Mouse (Mus musculus): ENCODE results near the gene Rhno1. TPM values are rescaled to one million over a fixed set of nuclear protein-coding genes. Genes with fewer than 3 reads are reported as not detected.

The Rhno1 gene
- polyA plus RNA-seq, 1 experiment from 2014 or later, result 71.8 TPM

DNA sequence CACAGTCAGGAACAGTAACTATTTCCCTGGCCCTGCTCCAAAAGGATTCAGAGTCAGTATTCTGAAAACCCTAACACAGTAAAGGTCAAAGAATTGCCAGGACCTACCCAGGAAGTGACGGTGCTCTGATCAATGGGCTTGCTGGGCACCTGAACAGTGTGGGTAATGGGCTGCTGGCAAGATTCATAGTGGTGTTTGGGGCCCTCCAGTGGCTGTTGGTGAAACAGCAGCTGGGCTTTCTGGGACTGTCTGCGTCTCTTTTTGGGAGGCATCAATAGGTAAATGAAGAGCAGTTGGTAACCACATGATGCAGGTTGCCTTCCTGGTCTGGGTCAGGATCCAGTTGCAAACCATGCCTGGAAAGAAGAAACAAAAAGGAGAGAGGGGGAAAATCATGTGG is 3.7 kb downstream of the Rhno1 start:
- ATAC-seq (ENCODE audit: extremely low read depth, insufficient number of reproducible peaks, low FRiP score, low TSS enrichment), result no peak
- no peak overlapping the region for H3K4me2 ChIP-seq
- H3K9ac ChIP-seq, result no peak overlapping the region
- WGBS, result 31% methylated on average over 2 of the region's 2 CpGs
- H3K9me3 ChIP-seq, result no peaks in the 10 kb centered on the region
- no peaks in the 10 kb centered on the region for H3K27me3 ChIP-seq (replicated peaks)
- peaks cover 35% of the 10 kb centered on the region for H3K36me3 ChIP-seq
- H3K4me3 ChIP-seq, result no peak overlapping the region
- H3K27ac ChIP-seq (replicated peaks), result no peak overlapping the region
- peaks cover 37% of the 10 kb centered on the region for H3K4me1 ChIP-seq

GRCm38 (mm10) chr6:128355726-128356416 is 6.8 kb downstream of the Rhno1 start, which contains the start of gene Tulp3:
Tulp3 (minus strand) TSS chr6:128355851.
- Histone ChIP-seq H3K36me3 (peaks cover 38% of the 10 kb centered on the region), H3K9ac (peak within 1 kb of the TSS; percentile 86), H3K4me3 (peak within 1 kb of the TSS; percentile 80), H3K27me3 (replicated peaks) (no peaks in the 10 kb centered on the region), H3K4me1 (peaks cover 21% of the 10 kb centered on the region), H3K9me3 (no peaks in the 10 kb centered on the region), H3K4me2 (peak within 1 kb of the TSS; percentile 86), H3K27ac (replicated peaks) (peak within 1 kb of the TSS; percentile 80)
- peak; percentile 99 for ATAC-seq (ENCODE audit: extremely low read depth, insufficient number of reproducible peaks, low FRiP score, low TSS enrichment)
- under 1% methylated on average over 42 of the region's 42 CpGs for WGBS

GRCm38 (mm10) chr6:128355201-128355681 is 7.5 kb downstream of the Rhno1 start:
- H3K4me3 ChIP-seq, result peak overlapping the region; percentile 80
- H3K4me1 ChIP-seq, result peaks cover 18% of the 10 kb centered on the region
- peak overlapping the region; percentile 86 for H3K4me2 ChIP-seq
- ATAC-seq (ENCODE audit: extremely low read depth, insufficient number of reproducible peaks, low FRiP score, low TSS enrichment), result no peak; the same call in none of the 2 replicates
- peaks cover 41% of the 10 kb centered on the region for H3K36me3 ChIP-seq
- under 1% methylated on average over 28 of the region's 28 CpGs for WGBS
- no peaks in the 10 kb centered on the region for H3K27me3 ChIP-seq (replicated peaks)
- H3K9ac ChIP-seq, result peak overlapping the region; percentile 86
- H3K9me3 ChIP-seq, result no peaks in the 10 kb centered on the region
- H3K27ac ChIP-seq (replicated peaks), result peak overlapping the region; percentile 80

GRCm38 (mm10) chr6:128354140-128354539 is 8.6 kb downstream of the Rhno1 start:
- Histone ChIP-seq H3K36me3 (peaks cover 36% of the 10 kb centered on the region), H3K4me2 (peak overlapping the region; percentile 86; the same call in 1 of the 2 replicates), H3K27me3 (replicated peaks) (no peaks in the 10 kb centered on the region), H3K4me3 (no peak overlapping the region), H3K27ac (replicated peaks) (no peak overlapping the region), H3K9ac (no peak overlapping the region; the same call in 1 of the 2 replicates), H3K9me3 (no peaks in the 10 kb centered on the region), H3K4me1 (peaks cover 20% of the 10 kb centered on the region)
- ATAC-seq (ENCODE audit: extremely low read depth, insufficient number of reproducible peaks, low FRiP score, low TSS enrichment), result no peak
- 62% methylated on average over 3 of the region's 3 CpGs for WGBS

GRCm38 (mm10) chr6:128349711-128350110 is 13.0 kb downstream of the Rhno1 start:
- Histone ChIP-seq H3K4me2 (no peak overlapping the region), H3K27ac (replicated peaks) (0 out of 2 replicates have a peak overlapping the region, but pooled peaks have one; percentile 17), H3K36me3 (peaks cover 14% of the 10 kb centered on the region), H3K9ac (no peak overlapping the region), H3K4me1 (peaks cover 11% of the 10 kb centered on the region), H3K27me3 (replicated peaks) (no peaks in the 10 kb centered on the region), H3K4me3 (no peak overlapping the region), H3K9me3 (no peaks in the 10 kb centered on the region)
- no peak for ATAC-seq (ENCODE audit: extremely low read depth, insufficient number of reproducible peaks, low FRiP score, low TSS enrichment)
- 60% methylated on average over 7 of the region's 7 CpGs for WGBS

GRCm38 (mm10) chr6:128346782-128347181 is 15.9 kb downstream of the Rhno1 start:
- Histone ChIP-seq H3K27me3 (replicated peaks) (no peaks in the 10 kb centered on the region), H3K9ac (no peak overlapping the region), H3K4me2 (no peak overlapping the region), H3K4me1 (peaks cover 9% of the 10 kb centered on the region), H3K4me3 (no peak overlapping the region), H3K36me3 (peaks cover 29% of the 10 kb centered on the region), H3K9me3 (no peaks in the 10 kb centered on the region), H3K27ac (replicated peaks) (no peak overlapping the region)
- ATAC-seq (ENCODE audit: extremely low read depth, insufficient number of reproducible peaks, low FRiP score, low TSS enrichment), result no peak
- WGBS, result 78% methylated on average over 6 of the region's 6 CpGs

- no peak overlapping the region for H3K4me2 ChIP-seq
- H3K9me3 ChIP-seq, result no peaks in the 10 kb centered on the region
- 75% methylated on average over 10 of the region's 10 CpGs for WGBS
- ATAC-seq (ENCODE audit: extremely low read depth, insufficient number of reproducible peaks, low FRiP score, low TSS enrichment), result no peak
- no peak overlapping the region for H3K4me3 ChIP-seq
- H3K27me3 ChIP-seq (replicated peaks), result no peaks in the 10 kb centered on the region
- H3K36me3 ChIP-seq, result peaks cover 24% of the 10 kb centered on the region
- no peak overlapping the region for H3K27ac ChIP-seq (replicated peaks)
- H3K9ac ChIP-seq, result no peak overlapping the region
- peaks cover 9% of the 10 kb centered on the region for H3K4me1 ChIP-seq
Measured at GRCm38 (mm10) chr6:128345623-128346022, 17.1 kb downstream of the Rhno1 start.

DNA sequence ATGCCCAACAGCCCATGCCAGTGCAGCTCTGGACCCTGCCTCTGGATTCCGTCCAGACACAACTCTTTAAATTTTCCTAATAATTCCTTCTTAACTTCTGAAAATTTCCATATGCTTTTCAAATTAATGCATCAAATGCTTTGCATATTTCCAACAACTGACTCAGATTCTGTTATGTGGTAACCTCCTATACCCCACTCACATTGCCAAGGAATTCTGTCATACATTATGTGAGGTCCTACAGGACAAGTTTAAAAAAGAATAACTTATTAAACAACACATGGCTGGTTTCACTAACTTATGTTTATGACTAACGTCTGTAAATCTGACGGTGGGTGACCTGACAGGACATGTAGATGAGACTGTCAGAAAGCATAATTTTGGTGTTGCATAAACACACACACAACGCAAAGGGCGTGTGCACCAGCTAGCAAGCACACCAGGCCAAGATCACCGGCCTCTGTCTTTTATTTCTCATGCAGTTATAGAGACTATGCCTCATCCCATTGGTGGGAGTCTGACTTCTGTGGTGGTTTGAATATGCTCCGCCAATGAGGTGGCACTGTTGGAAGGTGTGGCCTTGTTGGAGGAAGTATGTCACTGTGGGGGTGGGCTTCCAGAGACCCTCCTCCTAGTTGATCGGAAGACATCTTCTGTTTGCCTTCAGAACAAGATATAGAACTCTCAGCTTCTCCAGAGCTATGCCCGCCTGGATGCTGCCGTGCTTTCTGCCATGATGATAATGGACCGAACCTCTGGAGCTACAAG is 20.6 kb downstream of the Rhno1 start:
- WGBS, result 87% methylated on average over 11 of the region's 11 CpGs
- Histone ChIP-seq H3K4me3 (no peak overlapping the region), H3K4me1 (peaks cover 17% of the 10 kb centered on the region)

DNA sequence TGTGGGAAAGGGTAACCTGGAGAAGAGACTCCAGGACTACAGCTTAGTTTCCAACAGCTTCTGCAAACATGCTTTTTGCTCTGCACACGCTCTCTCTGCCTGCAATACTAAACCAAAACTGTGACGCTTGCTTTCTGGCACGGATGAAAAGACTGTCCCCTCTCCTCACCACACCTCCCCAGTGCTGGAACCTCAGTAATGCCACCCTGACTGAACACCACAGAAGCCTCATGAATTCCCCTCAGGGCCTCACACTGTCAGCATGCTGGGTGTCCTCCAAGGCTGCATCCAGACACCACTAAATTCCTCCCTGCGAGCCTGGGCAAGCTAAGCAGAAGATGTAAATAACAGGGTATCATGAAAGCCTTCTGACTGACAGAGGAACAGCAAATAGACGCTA is 23.8 kb downstream of the Rhno1 start:
- Histone ChIP-seq H3K4me3 (no peak overlapping the region), H3K36me3 (peaks cover 35% of the 10 kb centered on the region), H3K9me3 (no peaks in the 10 kb centered on the region), H3K27ac (replicated peaks) (no peak overlapping the region), H3K9ac (peak overlapping the region; percentile 25; the same call in 1 of the 2 replicates), H3K4me1 (peaks cover 26% of the 10 kb centered on the region), H3K27me3 (replicated peaks) (no peaks in the 10 kb centered on the region), H3K4me2 (no peak overlapping the region)
- WGBS, result 29% methylated on average over 5 of the region's 5 CpGs
- no peak for ATAC-seq (ENCODE audit: extremely low read depth, insufficient number of reproducible peaks, low FRiP score, low TSS enrichment)

More for the DNA sequence above, 20.6 kb downstream of the Rhno1 start:
- no peak for ATAC-seq (ENCODE audit: extremely low read depth, insufficient number of reproducible peaks, low FRiP score, low TSS enrichment)
- H3K27me3 ChIP-seq (replicated peaks), result no peaks in the 10 kb centered on the region
- no peak overlapping the region for H3K9ac ChIP-seq
- peaks cover 19% of the 10 kb centered on the region for H3K36me3 ChIP-seq
- no peak overlapping the region for H3K4me2 ChIP-seq
- H3K27ac ChIP-seq (replicated peaks), result no peak overlapping the region
- H3K9me3 ChIP-seq, result no peaks in the 10 kb centered on the region

GRCm38 (mm10) chr6:128337467-128337866 is 25.2 kb downstream of the Rhno1 start:
- no peak overlapping the region for H3K27ac ChIP-seq (replicated peaks)
- peaks cover 40% of the 10 kb centered on the region for H3K36me3 ChIP-seq
- ATAC-seq (ENCODE audit: extremely low read depth, insufficient number of reproducible peaks, low FRiP score, low TSS enrichment), result no peak
- no peaks in the 10 kb centered on the region for H3K9me3 ChIP-seq
- 78% methylated on average over 7 of the region's 7 CpGs for WGBS
- peaks cover 20% of the 10 kb centered on the region for H3K4me1 ChIP-seq
- H3K4me3 ChIP-seq, result no peak overlapping the region
- H3K27me3 ChIP-seq (replicated peaks), result no peaks in the 10 kb centered on the region
- no peak overlapping the region for H3K4me2 ChIP-seq
- no peak overlapping the region for H3K9ac ChIP-seq

- Histone ChIP-seq H3K27me3 (replicated peaks) (no peaks in the 10 kb centered on the region), H3K36me3 (peaks cover 60% of the 10 kb centered on the region), H3K9ac (peak overlapping the region; percentile 42), H3K27ac (replicated peaks) (no peak overlapping the region), H3K4me3 (no peak overlapping the region), H3K9me3 (peaks cover 10% of the 10 kb centered on the region; the same call in 1 of the 2 replicates), H3K4me2 (peak overlapping the region; percentile 40), H3K4me1 (peaks cover 17% of the 10 kb centered on the region)
- ATAC-seq (ENCODE audit: extremely low read depth, insufficient number of reproducible peaks, low FRiP score, low TSS enrichment), result no peak
- 12% methylated on average over 12 of the region's 12 CpGs for WGBS
Measured at GRCm38 (mm10) chr6:128334397-128335124, 28.1 kb downstream of the Rhno1 start.
